Mouse (Mus musculus) left cerebral cortex, adult 8-10 months (tissue): Measurements from ENCODE around the gene Med15. TPM values are rescaled to one million over a fixed set of nuclear protein-coding genes. Genes with fewer than 3 reads are reported as not detected.

Experiments used
- DNase-seq, 2 experiments: peaks; one replicate each; pipeline ENCODE4 v3.0.0; 2022; ENCODE audit warnings: low spot score in 2 of 2
- total RNA-seq, 4 experiments: library from RNA; stranded (reverse); gene quantifications; 2 replicates each; pipeline ENCODE4 v1.2.4; 2022

The Med15 gene
- total RNA-seq, 4 experiments from 2014 or later: 66.4 to 74.0 (median 69.3) TPM

- no peak for DNase-seq
These were observed 260 bp downstream of the Med15 start for GRCm38 (mm10) chr16:17732431-17732830.

- DNase-seq: no peak
These were observed 670 bp downstream of the Med15 start for GRCm38 (mm10) chr16:17732021-17732420.

- DNase-seq: no peak
These were observed 2.7 kb downstream of the Med15 start for GRCm38 (mm10) chr16:17729974-17730373.

- DNase-seq: no peak
These were observed 5.4 kb downstream of the Med15 start for GRCm38 (mm10) chr16:17727179-17727861.

- no peak for DNase-seq
These were observed 8.2 kb downstream of the Med15 start for GRCm38 (mm10) chr16:17724448-17724847.

GRCm38 (mm10) chr16:17723325-17723626 lies 9.4 kb downstream of the Med15 start:
- no peak for DNase-seq

GRCm38 (mm10) chr16:17722461-17723324 lies 10.0 kb downstream of the Med15 start:
- peak; percentile 81 to 85 for DNase-seq

- peak in 1 of 2 experiments; percentile 25 for DNase-seq
These were observed 10.8 kb downstream of the Med15 start for GRCm38 (mm10) chr16:17721822-17722460.

GRCm38 (mm10) chr16:17721114-17721808 lies 11.4 kb downstream of the Med15 start:
- no peak for DNase-seq

GRCm38 (mm10) chr16:17717791-17718190 lies 14.9 kb downstream of the Med15 start:
- DNase-seq: no peak

GRCm38 (mm10) chr16:17707541-17707940 lies 25.1 kb downstream of the Med15 start:
- DNase-seq: no peak

GRCm38 (mm10) chr16:17701043-17701405 lies 31.7 kb downstream of the Med15 start:
- DNase-seq: no peak

GRCm38 (mm10) chr16:17700386-17701042 lies 32.2 kb downstream of the Med15 start:
- DNase-seq: no peak

GRCm38 (mm10) chr16:17694860-17695259 lies 37.8 kb downstream of the Med15 start:
- DNase-seq: no peak

- no peak for DNase-seq
These were observed 62.8 kb downstream of the Med15 start for GRCm38 (mm10) chr16:17669886-17670285.

- no peak for DNase-seq
These were observed 67.1 kb downstream of the Med15 start for GRCm38 (mm10) chr16:17665568-17665967.

GRCm38 (mm10) chr16:17656212-17656871 lies 76.3 kb downstream of the Med15 start:
- DNase-seq: no peak

- DNase-seq: no peak
These were observed 78.4 kb downstream of the Med15 start for GRCm38 (mm10) chr16:17654188-17654795.

GRCm38 (mm10) chr16:17653601-17654000 lies 79.1 kb downstream of the Med15 start:
- DNase-seq: no peak

GRCm38 (mm10) chr16:17652607-17653006 lies 80.1 kb downstream of the Med15 start:
- DNase-seq: no peak
